Mouse (Mus musculus) embryonic facial prominence, embryonic 10.5 days (tissue): ENCODE measurements around the gene Blm. TPM values are rescaled to one million over a fixed set of nuclear protein-coding genes. Genes with fewer than 3 reads are reported as not detected.

Experiments
- DNase-seq: peaks from one replicate; pipeline ENCODE4 v3.0.0-alpha.2; 2017; ENCODE audit warnings: low spot score
- H3K27ac ChIP-seq: fragments of 300-500 bp; sonication (generic); replicated peaks from 2 replicates; pipeline ENCODE4 v1.5.1; 2016; ENCODE audit warnings: mild to moderate bottlenecking
- H3K27me3 ChIP-seq: fragments of 300-500 bp; sonication (generic); replicated peaks from 2 replicates; pipeline ENCODE4 v1.6.1; 2016; ENCODE audit warnings: low read depth, mild to moderate bottlenecking; ENCODE audit not compliant: poor library complexity, severe bottlenecking
- H3K36me3 ChIP-seq: fragments of 300-500 bp; sonication (generic); replicated peaks from 2 replicates; pipeline ENCODE4 v1.6.1; 2016; ENCODE audit warnings: mild to moderate bottlenecking, moderate library complexity
- H3K4me1 ChIP-seq: fragments of 300-500 bp; sonication (generic); 2 replicates; pipeline ENCODE4 v1.6.1; 2016
- H3K4me3 ChIP-seq: fragments of 300-500 bp; sonication (generic); 2 replicates; pipeline ENCODE4 v1.5.1; 2016; ENCODE audit warnings: mild to moderate bottlenecking, moderate library complexity
- H3K9me3 ChIP-seq: fragments of 300-500 bp; sonication (generic); 2 replicates; pipeline ENCODE4 v1.6.1; 2016; ENCODE audit warnings: mild to moderate bottlenecking
- WGBS: fragments of 180-500 bp; shearing (Covaris S2); methylation state at CpG from one replicate; pipeline ENCODE4 v1.1.7; 2016; 5-methylcytosine and 5-hydroxymethylcytosine counted together
- polyA plus RNA-seq: library from polyadenylated mRNA; unstranded; fragments of >200 nt; fragmentation: Nextera tagmentation; extraction: Ambion mirVana; gene quantifications from 2 replicates; pipeline ENCODE4 v1.2.1, GENCODE M21; 2016

Blm gene
- polyA plus RNA-seq, 1 experiment from 2014 or later: 49.6 TPM

DNA sequence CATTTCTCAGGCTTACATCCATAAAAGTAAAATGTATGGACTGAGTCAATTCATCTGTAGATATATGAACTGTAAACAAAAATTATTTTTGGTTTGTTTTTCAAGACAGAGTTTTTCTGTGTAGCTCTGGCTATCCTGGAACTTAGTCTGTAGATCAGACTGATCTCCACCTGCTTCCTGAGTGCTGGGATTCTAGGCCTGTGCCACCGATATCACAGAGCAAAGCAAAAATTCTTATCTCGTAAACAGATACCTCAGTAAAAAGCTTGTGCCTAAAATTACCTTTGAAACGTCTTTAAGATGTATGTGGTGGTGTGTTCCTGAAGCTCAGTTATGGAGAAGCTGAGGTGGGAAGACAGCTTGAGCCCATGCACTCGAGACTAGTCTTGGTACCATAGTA is 47.7 kb downstream of the Blm start:
- Histone ChIP-seq H3K9me3 (no peaks in the 10 kb centered on the region), H3K4me3 (no peak overlapping the region), H3K4me1 (no peaks in the 10 kb centered on the region), H3K27me3 (no peaks in the 10 kb centered on the region), H3K36me3 (peaks cover 59% of the 10 kb centered on the region), H3K27ac (no peak overlapping the region)
- WGBS: 87% methylated on average over 4 of the region's 4 CpGs
- DNase-seq: no peak

DNA sequence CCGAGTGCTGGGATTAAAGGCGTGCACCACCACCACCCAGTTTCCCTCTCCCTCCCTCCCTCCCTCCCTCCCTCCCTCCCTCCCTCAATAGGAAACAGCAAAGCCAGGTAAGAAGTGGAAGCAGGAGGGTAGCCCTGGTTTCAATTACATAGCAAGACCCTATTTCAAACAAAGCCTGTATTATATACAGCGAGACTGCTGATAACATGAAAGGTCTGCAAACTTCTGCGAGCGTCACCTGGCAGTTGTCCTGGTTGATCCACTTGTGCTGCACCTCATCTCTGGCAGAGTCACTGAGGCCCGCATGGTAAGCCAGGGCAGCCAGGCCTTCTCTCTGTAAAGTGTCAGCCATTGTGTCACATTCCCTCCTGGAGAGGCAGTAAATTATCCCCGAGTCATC is 54.8 kb downstream of the Blm start:
- Histone ChIP-seq H3K36me3 (peaks cover 69% of the 10 kb centered on the region), H3K9me3 (no peaks in the 10 kb centered on the region), H3K4me3 (no peak overlapping the region), H3K4me1 (peaks cover 3% of the 10 kb centered on the region; the same call in 1 of the 2 replicates), H3K27me3 (no peaks in the 10 kb centered on the region), H3K27ac (peak overlapping the region; percentile 76)
- 49% methylated on average over 7 of the region's 7 CpGs for WGBS
- peak; percentile 61 for DNase-seq

DNA sequence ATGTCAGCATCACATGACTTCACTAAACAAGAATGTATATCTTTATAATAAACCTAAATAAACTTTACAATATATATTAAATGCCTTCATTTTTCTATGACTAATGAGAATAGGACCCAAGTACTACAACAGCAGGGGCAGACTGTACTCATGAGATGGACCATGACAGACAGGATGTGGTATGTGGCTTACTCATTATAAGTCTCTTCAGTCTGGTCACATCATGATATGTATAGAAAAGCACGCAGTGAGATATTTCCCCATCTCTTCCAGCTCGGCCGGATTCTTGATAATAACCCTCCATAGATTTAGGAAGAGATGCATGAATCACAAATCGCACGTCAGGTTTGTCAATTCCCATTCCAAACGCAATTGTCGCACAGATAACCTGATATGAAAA is 61.1 kb downstream of the Blm start:
- no peak for DNase-seq
- Histone ChIP-seq H3K36me3 (peaks cover 87% of the 10 kb centered on the region), H3K4me3 (no peak overlapping the region), H3K4me1 (no peaks in the 10 kb centered on the region), H3K27ac (no peak overlapping the region), H3K9me3 (no peaks in the 10 kb centered on the region), H3K27me3 (no peaks in the 10 kb centered on the region)
- WGBS: 95% methylated on average over 7 of the region's 7 CpGs

DNA sequence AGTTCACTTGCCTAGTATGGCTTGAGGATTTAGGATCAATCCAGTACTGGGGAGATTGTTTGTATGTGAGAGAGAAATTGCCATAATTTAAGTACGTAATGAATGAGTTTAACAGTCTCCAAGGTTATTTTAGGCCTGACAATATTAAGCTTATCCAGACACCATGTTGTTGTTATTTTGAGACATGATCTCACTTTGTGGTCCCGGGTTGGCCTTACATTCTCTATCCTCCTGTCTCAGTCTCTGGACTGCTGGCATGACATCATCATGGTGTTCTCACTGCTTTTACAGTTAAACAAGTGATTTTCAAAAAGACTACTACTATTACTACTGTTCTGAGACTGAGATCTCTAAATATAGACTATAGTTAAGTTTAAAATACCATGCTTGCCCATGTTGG is 66.1 kb downstream of the Blm start:
- no peaks in the 10 kb centered on the region for H3K4me1 ChIP-seq
- WGBS: 92% methylated on average over 2 of the region's 2 CpGs
- no peak for DNase-seq
- H3K4me3 ChIP-seq: no peak overlapping the region
- no peaks in the 10 kb centered on the region for H3K27me3 ChIP-seq
- no peak overlapping the region for H3K27ac ChIP-seq
- peaks cover 96% of the 10 kb centered on the region for H3K36me3 ChIP-seq
- H3K9me3 ChIP-seq: no peaks in the 10 kb centered on the region

DNA sequence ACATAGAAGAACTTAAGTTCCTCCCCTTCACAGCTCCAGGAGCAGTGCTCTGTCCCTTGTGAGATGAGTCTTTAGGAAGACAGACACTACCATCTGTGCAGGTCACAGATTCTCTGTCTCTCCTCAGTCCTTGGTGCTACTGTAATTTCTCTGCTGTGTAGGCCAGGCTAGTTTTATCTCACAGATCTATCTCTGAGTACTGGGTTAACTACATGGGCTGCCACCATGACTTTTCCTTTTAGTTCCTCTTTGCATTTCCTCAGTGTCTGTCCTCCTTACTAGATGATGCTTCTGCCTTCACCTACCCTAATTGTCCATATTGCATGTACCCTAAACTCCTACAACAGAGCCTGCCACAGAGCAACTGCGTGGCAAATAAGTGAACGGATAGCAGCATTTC is 67.6 kb downstream of the Blm start:
- WGBS: 97% methylated on average over 2 of the region's 2 CpGs
- H3K4me3 ChIP-seq: no peak overlapping the region
- H3K4me1 ChIP-seq: no peaks in the 10 kb centered on the region
- no peak overlapping the region for H3K27ac ChIP-seq
- no peaks in the 10 kb centered on the region for H3K27me3 ChIP-seq
- H3K36me3 ChIP-seq: peaks cover 97% of the 10 kb centered on the region
- no peaks in the 10 kb centered on the region for H3K9me3 ChIP-seq
- DNase-seq: no peak

DNA sequence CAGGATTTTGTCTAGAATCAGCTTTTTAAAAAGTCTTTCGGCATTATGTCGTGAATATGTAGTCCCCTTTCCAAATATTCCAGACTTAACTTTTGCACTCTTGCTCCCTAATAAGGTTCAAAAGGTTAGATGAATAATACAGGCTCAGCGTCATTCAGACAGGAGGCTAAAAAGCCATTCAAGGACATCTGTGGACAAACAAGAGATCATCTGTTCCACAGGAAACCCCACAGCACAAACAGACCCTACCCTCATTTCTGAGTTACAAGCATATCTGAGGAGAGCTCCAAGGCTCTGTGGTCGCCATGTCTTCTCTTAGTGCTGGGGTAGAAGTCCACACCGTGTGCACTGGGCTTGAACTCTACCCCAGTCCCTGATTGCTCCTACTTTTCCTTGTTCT is 70.1 kb downstream of the Blm start:
- WGBS: 84% methylated on average over 5 of the region's 5 CpGs
- DNase-seq: no peak
- H3K36me3 ChIP-seq: peaks cover 100% of the 10 kb centered on the region

DNA sequence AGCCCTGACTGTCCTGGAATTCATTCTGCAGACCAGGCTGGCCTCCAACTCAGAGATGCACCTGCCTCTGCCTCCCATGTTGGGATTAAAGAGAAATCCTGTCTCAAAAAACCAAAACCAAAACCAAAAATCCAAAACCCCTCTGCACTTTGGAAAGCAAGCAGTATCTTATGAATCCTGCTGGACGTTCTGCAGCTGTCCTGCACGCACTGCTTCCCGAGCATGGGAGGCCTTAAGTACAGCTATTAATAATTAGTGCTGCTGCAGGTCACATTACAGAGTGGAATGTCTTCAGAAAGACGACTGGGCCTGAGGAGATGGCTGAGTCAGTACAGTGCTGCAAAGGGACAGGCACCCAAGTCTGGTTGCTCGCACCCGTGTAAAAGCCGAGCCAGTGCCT is 73.0 kb downstream of the Blm start:
- Histone ChIP-seq H3K27ac (no peak overlapping the region), H3K27me3 (no peaks in the 10 kb centered on the region), H3K9me3 (no peaks in the 10 kb centered on the region), H3K36me3 (peaks cover 99% of the 10 kb centered on the region), H3K4me3 (no peak overlapping the region), H3K4me1 (no peaks in the 10 kb centered on the region)
- no peak for DNase-seq
- 84% methylated on average over 7 of the region's 7 CpGs for WGBS

More for the DNA sequence above, 70.1 kb downstream of the Blm start:
- H3K4me1 ChIP-seq: no peaks in the 10 kb centered on the region
- H3K9me3 ChIP-seq: no peaks in the 10 kb centered on the region
- H3K4me3 ChIP-seq: no peak overlapping the region
- no peak overlapping the region for H3K27ac ChIP-seq
- no peaks in the 10 kb centered on the region for H3K27me3 ChIP-seq

DNA sequence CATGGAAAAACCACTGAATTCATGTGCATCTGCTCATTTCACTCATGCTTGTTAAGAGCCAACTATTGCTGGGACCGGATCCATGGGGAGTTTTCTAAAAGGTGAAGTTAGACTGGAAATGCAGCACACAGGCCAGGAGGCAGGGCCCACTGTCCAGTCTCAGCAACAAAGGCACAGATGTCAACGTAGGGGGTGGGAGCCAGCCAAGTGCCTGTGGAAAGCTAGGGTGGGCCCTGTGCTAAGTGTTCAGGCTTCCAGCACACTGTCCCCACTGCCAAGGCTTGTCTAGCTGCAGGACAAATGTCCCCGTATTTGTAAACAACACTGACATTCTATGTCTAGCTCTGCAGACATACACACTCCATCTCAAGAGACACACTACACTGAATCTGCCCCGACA is 74.0 kb downstream of the Blm start:
- Histone ChIP-seq H3K27me3 (no peaks in the 10 kb centered on the region), H3K4me3 (no peak overlapping the region), H3K36me3 (peaks cover 99% of the 10 kb centered on the region), H3K27ac (no peak overlapping the region), H3K4me1 (no peaks in the 10 kb centered on the region; the same call in 1 of the 2 replicates), H3K9me3 (no peaks in the 10 kb centered on the region)
- WGBS: 90% methylated on average over 4 of the region's 4 CpGs
- no peak for DNase-seq

DNA sequence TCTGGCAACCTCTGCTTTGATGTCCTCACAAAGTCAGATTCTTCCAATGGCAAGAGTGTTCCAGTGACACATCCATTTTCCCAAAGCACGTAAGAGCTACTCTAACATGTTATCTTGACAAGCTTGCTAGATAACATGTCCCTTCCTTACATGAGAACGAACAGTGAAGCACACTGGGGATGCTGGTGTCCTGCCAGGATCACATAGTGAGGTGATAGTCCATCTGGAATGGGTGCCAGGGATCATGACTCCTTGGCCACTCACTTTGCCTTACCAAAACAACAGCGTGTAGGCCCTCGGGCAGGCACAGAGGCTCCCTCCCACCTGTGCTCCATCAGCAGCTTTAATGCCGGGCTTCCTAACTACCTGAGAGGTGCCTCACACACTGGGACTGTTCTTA is 74.7 kb downstream of the Blm start:
- no peak overlapping the region for H3K4me3 ChIP-seq
- H3K4me1 ChIP-seq: no peaks in the 10 kb centered on the region; the same call in 1 of the 2 replicates
- peaks cover 97% of the 10 kb centered on the region for H3K36me3 ChIP-seq
- H3K27ac ChIP-seq: no peak overlapping the region
- 87% methylated on average over 5 of the region's 5 CpGs for WGBS
- DNase-seq: no peak
- H3K27me3 ChIP-seq: no peaks in the 10 kb centered on the region
- no peaks in the 10 kb centered on the region for H3K9me3 ChIP-seq

DNA sequence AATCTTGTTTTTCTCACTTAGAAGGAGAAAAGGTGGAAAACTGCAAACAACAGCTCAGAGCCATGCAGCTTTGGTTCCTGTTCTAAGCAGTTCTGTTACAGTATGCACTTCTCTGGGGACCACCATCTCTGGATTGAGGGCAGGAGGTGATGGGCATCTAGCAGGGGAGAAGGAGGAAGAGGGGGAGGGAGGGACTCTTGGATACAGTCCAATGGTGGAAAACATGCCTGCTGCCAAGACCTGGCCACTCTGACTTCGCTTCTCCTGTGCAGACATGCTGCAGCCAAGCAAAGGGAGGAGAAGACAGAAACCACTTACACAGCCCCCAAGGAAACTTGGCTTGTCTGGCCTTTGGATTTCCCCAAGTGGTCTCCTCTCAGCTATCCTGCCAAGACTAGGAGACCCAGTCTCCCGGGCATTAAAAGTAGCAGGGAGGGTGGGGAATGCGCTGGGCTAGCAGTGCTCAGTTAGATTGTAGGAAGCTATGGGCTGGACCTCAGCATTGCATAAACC is 77.0 kb downstream of the Blm start:
- WGBS: 85% methylated on average over 3 of the region's 3 CpGs
- no peaks in the 10 kb centered on the region for H3K9me3 ChIP-seq
- H3K4me3 ChIP-seq: no peak overlapping the region
- peaks cover 97% of the 10 kb centered on the region for H3K36me3 ChIP-seq
- no peaks in the 10 kb centered on the region; the same call in 1 of the 2 replicates for H3K4me1 ChIP-seq
- H3K27me3 ChIP-seq: no peaks in the 10 kb centered on the region
- no peak for DNase-seq
- H3K27ac ChIP-seq: no peak overlapping the region

DNA sequence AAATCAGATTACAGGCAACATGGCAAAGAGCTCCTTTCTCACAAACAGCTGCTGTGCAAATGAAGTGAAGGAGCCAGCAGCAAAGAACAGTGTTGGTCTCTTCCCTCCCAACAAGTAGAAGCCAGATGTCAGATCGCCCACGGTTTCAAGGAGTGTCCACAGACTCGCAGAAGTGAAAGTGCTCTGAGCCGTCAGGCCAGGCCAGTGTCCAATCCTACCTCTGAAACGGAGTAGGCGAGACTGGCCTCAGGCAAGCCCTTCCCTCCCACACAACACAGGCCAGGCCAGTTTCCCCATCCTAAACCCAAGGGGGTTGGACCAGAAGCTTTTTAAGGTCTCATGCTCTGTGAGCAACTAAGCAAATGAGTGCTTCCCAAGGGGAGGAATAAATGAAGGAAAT is 77.7 kb downstream of the Blm start:
- Histone ChIP-seq H3K27me3 (no peaks in the 10 kb centered on the region), H3K27ac (no peak overlapping the region), H3K36me3 (peaks cover 97% of the 10 kb centered on the region), H3K4me3 (no peak overlapping the region), H3K9me3 (no peaks in the 10 kb centered on the region), H3K4me1 (no peaks in the 10 kb centered on the region; the same call in 1 of the 2 replicates)
- DNase-seq: no peak
- WGBS: 73% methylated on average over 6 of the region's 6 CpGs

DNA sequence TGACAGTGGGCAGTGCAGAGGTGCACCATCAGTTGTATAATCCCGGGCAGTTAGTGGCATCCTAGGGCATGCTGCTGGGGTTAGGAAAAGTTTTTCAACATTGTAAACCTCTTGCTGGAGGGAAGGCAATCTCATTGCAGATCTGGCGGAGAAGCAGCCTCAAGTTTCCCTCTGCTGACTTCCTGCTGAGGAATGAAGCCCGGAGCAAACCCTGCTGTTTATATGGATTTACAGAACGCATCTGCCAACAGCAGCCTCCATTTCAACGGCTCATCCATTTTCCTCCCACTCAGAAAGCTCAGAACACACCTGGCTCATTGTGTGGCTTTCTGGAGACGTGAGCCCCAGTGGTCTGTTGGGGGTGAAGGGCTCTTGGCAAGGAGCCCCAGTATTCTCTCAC is 78.6 kb downstream of the Blm start:
- 87% methylated on average over 6 of the region's 6 CpGs for WGBS
- peaks cover 97% of the 10 kb centered on the region for H3K36me3 ChIP-seq

DNA sequence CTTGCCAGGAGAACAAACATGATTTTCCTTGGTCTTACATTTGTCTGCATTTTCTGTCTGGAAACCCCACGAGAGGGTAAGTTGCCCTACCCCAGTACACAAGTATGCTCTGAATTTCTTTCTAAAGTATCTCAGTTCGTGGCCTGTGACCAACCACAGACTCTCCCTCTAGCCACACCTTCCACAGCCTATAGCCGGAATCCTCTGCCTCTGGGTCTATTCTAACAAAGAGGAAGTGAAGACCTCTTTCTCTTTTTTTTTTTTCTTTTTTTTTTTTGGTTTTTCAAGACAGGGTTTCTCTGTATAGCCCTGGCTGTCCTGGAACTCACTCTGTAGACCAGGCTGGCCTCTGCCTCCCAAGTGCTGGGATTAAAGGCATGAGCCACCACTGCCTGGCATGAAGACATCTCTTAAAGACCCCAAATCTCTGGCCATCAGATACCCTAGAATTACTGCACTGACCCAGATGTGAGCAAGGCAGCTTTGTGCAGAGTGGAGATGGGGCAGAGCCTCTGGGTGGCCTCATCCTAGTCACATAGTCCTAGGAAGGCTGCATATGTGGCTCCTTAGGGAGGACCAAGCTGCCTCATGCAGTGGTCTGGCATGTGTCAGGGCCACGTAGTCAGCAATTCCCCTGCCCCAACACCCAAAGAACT is 79.3 kb downstream of the Blm start:
- Histone ChIP-seq H3K4me1 (no peaks in the 10 kb centered on the region; the same call in 1 of the 2 replicates), H3K27me3 (no peaks in the 10 kb centered on the region), H3K27ac (no peak overlapping the region), H3K36me3 (peaks cover 95% of the 10 kb centered on the region), H3K4me3 (no peak overlapping the region), H3K9me3 (no peaks in the 10 kb centered on the region)
- 81% methylated on average over 4 of the region's 4 CpGs for WGBS
- no peak for DNase-seq

More for the DNA sequence above, 78.6 kb downstream of the Blm start:
- H3K9me3 ChIP-seq: no peaks in the 10 kb centered on the region
- no peak for DNase-seq
- no peak overlapping the region for H3K4me3 ChIP-seq
- no peak overlapping the region for H3K27ac ChIP-seq
- no peaks in the 10 kb centered on the region for H3K27me3 ChIP-seq
- no peaks in the 10 kb centered on the region; the same call in 1 of the 2 replicates for H3K4me1 ChIP-seq
